Mouse (Mus musculus) forebrain, embryonic 12.5 days (tissue): ENCODE data around the gene Gm28308. TPM values are rescaled to one million over a fixed set of nuclear protein-coding genes. Genes with fewer than 3 reads are reported as not detected.

Experiments used
- ATAC-seq: fragments of 200-750 bp; cut with Nextera tagmentation; 2 replicates; pipeline ENCODE4 v1.8.0; 2017; ENCODE audit warnings: moderate TSS enrichment; ENCODE audit not compliant: low FRiP score
- H3K27ac ChIP-seq: fragments of 300-500 bp; sonication (generic); 2 replicates; pipeline ENCODE4 v1.5.1; 2016; ENCODE audit warnings: mild to moderate bottlenecking
- H3K27me3 ChIP-seq: fragments of 300-500 bp; sonication (generic); 2 replicates; pipeline ENCODE4 v1.6.1; 2016; ENCODE audit warnings: mild to moderate bottlenecking
- H3K36me3 ChIP-seq: fragments of 300-500 bp; sonication (generic); replicated peaks from 2 replicates; pipeline ENCODE4 v1.6.1; 2016; ENCODE audit warnings: mild to moderate bottlenecking
- H3K4me1 ChIP-seq: fragments of 300-500 bp; sonication (generic); 2 replicates; pipeline ENCODE4 v1.6.1; 2016
- H3K4me2 ChIP-seq: fragments of 300-500 bp; sonication (generic); 2 replicates; pipeline ENCODE4 v1.6.1; 2016; ENCODE audit warnings: mild to moderate bottlenecking, moderate library complexity
- H3K4me3 ChIP-seq: fragments of 300-500 bp; sonication (generic); replicated peaks from 2 replicates; pipeline ENCODE4 v1.5.1; 2016; ENCODE audit warnings: mild to moderate bottlenecking
- H3K9ac ChIP-seq: fragments of 300-500 bp; sonication (generic); 2 replicates; pipeline ENCODE4 v1.6.1; 2016; ENCODE audit warnings: mild to moderate bottlenecking
- H3K9me3 ChIP-seq: fragments of 300-500 bp; sonication (generic); 2 replicates; pipeline ENCODE4 v1.6.1; 2016
- WGBS: fragments of 180-500 bp; shearing (Covaris S2); methylation state at CpG from one replicate; pipeline ENCODE4 v1.1.7; 2016; 5-methylcytosine and 5-hydroxymethylcytosine counted together
- polyA plus RNA-seq: library from polyadenylated mRNA; unstranded; fragments of >200 nt; fragmentation: Nextera tagmentation; extraction: Ambion mirVana; gene quantifications from 2 replicates; pipeline ENCODE4 v1.2.1, GENCODE M21; 2016

Gene Gm28308
- polyA plus RNA-seq, 1 experiment from 2014 or later: not detected

DNA sequence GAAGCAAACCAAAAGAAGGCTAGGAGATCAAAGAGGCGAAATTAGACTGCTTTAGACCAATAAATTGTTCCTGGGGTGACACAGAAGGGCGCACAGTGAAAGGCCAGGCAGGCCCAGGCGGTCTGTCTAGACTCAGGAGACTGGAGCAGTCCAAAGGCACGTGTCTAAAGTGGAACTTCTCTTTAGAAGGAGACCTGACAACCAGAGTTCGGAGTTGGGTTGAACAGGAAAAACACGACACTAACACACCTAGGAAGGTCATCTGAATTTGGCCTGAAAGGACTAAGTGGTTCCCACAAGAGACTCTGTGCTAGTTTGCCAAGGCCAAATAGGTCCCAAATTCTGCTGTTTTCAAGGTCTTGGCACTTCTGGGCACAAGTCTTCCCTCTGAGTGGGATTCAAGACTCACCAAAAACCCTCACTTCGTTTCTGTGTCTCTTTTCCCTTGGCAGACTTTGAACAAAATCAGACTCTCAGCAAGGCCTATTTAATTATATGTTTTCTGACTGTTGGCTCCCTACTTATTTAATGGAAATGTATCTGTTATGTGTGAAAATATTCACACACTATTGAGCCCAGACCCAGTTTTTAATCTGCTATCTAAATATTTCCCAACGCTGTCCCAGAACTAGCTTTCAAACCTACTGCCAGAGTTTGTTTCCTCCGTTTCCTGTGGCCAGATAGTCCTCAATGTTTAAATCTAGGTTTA, 6.2 kb upstream of the Gm28308 start:
- Histone ChIP-seq H3K4me3 (no peak overlapping the region), H3K36me3 (no peaks in the 10 kb centered on the region), H3K4me1 (peaks cover 16% of the 10 kb centered on the region), H3K9ac (no peak overlapping the region), H3K9me3 (no peaks in the 10 kb centered on the region), H3K4me2 (no peak overlapping the region), H3K27ac (no peak overlapping the region), H3K27me3 (peaks cover 99% of the 10 kb centered on the region)
- ATAC-seq: no peak
- 18% methylated on average over 9 of the region's 9 CpGs for WGBS

DNA sequence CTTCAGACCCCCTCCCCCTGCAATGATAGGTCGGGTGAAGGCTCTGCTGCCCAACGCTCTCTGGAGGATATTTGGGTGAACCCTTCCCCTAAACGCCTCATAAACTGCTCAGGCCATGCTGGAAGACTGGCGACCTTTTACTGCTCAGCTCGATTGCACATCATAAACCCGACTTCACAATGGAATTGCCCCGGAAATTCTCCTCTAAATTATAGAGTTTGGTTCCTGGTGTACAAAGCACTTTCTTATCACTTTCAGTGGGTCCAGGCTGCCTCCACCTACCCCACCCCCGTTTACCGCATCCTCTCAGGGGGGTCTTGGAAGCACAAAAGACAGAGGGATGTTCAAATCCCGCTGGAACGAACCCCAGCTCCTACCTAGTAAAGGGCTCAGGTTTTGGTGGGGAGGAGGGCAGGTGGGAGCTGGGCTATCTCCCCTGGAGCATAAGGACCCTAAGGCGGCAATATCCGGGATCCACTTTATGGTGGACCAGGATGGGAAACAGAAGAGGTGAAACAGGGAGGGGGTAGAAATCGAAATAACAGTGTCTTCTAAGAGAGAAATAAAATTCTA, 5.6 kb upstream of the Gm28308 start:
- Histone ChIP-seq H3K27ac (no peak overlapping the region), H3K9me3 (no peaks in the 10 kb centered on the region), H3K4me2 (no peak overlapping the region), H3K36me3 (no peaks in the 10 kb centered on the region), H3K4me3 (no peak overlapping the region), H3K9ac (no peak overlapping the region), H3K4me1 (peaks cover 16% of the 10 kb centered on the region), H3K27me3 (peaks cover 99% of the 10 kb centered on the region)
- ATAC-seq: no peak
- 8% methylated on average over 14 of the region's 14 CpGs for WGBS

DNA sequence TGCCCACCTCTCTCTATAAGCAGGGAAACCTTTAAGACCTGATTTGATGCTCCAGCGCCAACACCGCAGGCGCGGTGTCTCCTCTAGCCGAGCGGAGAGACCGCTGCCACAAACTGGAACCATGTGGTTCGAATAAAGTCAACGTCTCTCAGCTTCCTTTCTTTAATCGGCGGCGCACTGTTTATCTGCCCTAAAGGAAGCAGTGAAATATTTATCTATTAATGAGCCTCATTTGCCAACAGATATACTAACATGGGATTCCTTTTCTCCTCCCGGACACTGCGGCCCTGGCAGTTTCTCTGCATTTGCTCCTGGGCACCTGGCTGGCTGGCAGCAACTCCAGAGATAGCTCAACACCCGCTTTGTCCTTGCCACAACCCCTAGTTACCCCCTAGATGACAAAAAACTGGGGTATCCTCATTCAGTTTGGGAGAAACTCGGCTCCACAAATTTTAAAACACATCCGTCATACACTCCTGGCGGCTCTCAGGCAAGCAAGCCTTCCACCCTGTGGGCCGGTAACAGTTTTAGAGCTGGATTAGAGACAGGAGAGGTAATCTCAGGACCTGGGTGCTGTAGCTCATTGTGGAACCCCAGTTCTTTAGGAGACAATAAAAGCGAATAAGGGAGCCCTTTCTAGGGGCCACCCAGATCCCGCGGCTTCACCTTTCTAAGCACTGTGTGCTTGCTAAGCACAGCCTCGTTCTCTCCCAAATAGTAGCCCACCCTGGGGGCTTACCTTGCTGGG, 4.9 kb upstream of the Gm28308 start:
- H3K36me3 ChIP-seq: no peaks in the 10 kb centered on the region
- H3K4me1 ChIP-seq: peaks cover 16% of the 10 kb centered on the region
- H3K4me2 ChIP-seq: no peak overlapping the region; the same call in 1 of the 2 replicates
- no peaks in the 10 kb centered on the region for H3K9me3 ChIP-seq
- peaks cover 100% of the 10 kb centered on the region for H3K27me3 ChIP-seq
- H3K4me3 ChIP-seq: no peak overlapping the region
- ATAC-seq: no peak
- H3K27ac ChIP-seq: no peak overlapping the region
- H3K9ac ChIP-seq: no peak overlapping the region
- 4% methylated on average over 23 of the region's 23 CpGs for WGBS

DNA sequence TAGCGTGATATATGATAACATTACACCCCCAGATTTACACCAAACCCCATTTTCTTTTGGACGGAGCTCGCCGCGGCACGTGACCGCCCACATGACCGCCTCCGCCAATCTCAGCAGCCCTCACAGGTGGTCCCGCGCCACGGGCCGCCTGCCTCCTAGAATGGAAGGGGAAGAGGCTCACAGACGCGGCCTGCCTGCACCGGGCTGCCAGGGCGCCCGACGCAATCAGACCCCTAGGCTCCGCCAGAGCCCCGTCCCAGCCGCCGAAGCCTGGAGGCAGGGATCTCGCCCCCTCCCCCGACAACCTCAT, 4.3 kb upstream of the Gm28308 start:
- H3K4me2 ChIP-seq: peak overlapping the region; percentile 45
- no peak overlapping the region for H3K27ac ChIP-seq
- ATAC-seq: no peak
- peaks cover 100% of the 10 kb centered on the region for H3K27me3 ChIP-seq
- no peaks in the 10 kb centered on the region for H3K36me3 ChIP-seq
- H3K4me3 ChIP-seq: peak overlapping the region; percentile 33
- peaks cover 16% of the 10 kb centered on the region for H3K4me1 ChIP-seq
- WGBS: under 1% methylated on average over 25 of the region's 25 CpGs
- H3K9me3 ChIP-seq: no peaks in the 10 kb centered on the region
- no peak overlapping the region for H3K9ac ChIP-seq

DNA sequence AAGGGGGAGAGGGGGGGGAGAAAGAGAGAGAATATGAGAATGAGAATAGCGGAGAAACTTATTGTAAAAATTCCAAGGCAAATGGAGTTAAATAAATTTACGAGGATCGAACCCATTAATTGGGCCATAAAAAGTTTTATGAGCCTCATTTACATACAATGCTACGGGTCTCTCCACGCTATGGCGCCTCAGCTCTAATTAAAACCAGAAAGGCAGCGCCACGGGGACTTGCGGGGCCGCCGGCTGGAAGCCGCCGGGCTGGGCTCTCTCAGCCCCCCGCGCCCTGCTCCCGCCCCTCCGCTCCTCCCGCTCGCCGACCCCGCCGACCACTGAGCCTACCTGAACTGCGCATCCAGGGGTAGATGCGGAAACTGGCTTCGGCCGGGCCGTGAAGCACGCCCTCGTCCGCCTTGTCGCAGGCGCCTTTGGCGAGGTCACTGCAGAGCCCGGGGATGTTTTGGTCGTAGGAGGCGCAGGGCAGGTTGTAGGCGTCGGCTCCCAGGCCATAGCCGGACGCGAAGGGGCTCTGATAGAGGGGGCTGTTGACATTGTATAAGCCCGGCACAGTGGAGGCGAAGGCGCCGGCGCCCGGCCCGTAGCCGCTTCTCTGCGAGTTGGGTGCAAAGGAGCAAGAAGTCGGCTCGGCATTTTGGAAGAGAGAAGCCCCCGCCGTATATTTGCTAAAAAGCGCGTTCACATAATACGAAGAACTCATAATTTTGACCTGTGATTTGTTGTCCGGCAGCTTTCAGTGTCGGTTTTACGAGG, 3.7 kb upstream of the Gm28308 start:
- Histone ChIP-seq H3K36me3 (no peaks in the 10 kb centered on the region), H3K4me1 (peaks cover 16% of the 10 kb centered on the region), H3K9ac (no peak overlapping the region), H3K27me3 (peaks cover 100% of the 10 kb centered on the region), H3K4me2 (peak overlapping the region; percentile 45), H3K9me3 (no peaks in the 10 kb centered on the region), H3K4me3 (peak overlapping the region; percentile 33), H3K27ac (no peak overlapping the region)
- no peak for ATAC-seq
- WGBS: 2% methylated on average over 60 of the region's 60 CpGs

DNA sequence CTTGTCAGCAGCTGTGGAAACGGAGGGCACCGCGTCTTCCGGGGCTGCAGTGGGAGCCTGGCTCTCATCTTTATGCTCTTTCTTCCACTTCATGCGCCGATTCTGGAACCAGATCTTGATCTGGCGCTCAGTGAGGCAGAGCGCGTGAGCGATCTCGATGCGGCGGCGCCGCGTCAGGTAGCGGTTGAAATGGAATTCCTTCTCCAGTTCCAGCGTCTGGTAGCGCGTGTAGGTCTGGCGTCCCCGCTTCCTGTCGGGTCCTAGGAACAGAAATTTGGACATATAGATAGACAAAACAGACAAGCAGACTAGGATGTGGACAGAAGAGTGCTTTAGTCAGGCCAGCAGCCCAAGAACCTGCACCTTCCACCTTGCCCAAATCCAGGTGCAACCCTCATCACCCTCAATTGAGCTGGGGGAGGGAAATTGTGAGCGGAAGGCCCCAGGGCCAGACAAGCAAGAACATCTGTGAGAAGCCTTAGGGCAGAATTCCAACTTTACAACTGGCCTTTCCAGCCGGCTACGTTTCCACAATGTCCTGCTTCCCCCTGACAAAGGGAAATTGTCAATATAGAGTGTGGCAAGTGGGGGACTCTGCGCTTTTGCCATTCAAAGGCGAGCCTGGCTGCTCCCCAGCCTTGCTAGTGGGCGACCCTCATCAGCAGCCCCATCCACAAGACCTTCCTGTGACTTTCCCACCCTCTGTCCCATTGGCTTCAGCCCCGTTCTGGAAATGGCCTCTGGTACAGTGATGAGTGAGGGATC, 2.8 kb upstream of the Gm28308 start:
- Histone ChIP-seq H3K9me3 (no peaks in the 10 kb centered on the region), H3K4me3 (no peak overlapping the region), H3K4me2 (no peak overlapping the region), H3K27ac (no peak overlapping the region), H3K27me3 (peaks cover 100% of the 10 kb centered on the region), H3K36me3 (no peaks in the 10 kb centered on the region), H3K4me1 (peaks cover 13% of the 10 kb centered on the region), H3K9ac (no peak overlapping the region)
- ATAC-seq: no peak
- WGBS: under 1% methylated on average over 30 of the region's 30 CpGs

DNA sequence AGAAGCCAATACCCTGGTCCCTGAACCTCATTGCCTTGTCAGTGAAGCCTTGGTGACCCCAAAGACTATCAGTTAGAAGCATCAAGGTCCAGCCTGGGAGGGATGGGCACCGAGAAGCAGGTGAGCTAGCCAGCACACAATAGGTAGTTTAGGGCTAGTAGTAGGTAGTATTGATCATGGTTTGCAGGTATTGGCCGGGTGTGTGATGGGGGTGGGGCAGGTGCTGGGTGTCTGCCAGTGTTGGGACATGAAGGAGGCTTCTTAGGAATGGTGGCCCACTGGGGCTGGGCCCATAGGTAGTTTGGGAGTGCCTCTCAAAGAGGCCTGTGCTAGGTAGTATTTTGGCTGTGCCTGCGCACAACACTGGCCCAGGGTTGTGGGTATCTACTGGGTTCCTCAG, 1.9 kb upstream of the Gm28308 start:
- Histone ChIP-seq H3K4me3 (no peak overlapping the region), H3K36me3 (no peaks in the 10 kb centered on the region), H3K9ac (no peak overlapping the region), H3K27me3 (peaks cover 99% of the 10 kb centered on the region), H3K27ac (no peak overlapping the region), H3K9me3 (no peaks in the 10 kb centered on the region), H3K4me1 (peaks cover 13% of the 10 kb centered on the region), H3K4me2 (no peak overlapping the region)
- 12% methylated on average over 3 of the region's 3 CpGs for WGBS
- no peak for ATAC-seq

DNA sequence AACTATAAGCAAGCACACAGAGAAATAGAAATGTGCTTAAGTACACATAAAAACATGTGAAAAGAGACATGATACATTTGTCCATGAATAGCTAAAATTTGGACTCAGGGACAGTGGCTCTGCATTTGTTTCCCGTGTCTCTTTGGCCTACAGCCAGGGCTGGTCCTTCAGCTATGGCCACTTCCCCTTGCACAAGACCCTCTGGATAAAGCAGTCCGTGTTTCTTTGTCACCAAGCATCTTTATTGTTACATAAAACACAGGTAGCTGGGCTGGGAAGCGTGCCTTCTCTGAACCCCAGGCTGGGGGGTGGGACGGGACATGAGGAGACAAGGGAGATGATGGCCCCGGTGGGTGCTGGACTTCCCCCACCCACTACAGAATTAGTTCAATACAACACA, 1.1 kb upstream of the Gm28308 start:
- Histone ChIP-seq H3K4me3 (no peak overlapping the region), H3K4me2 (no peak overlapping the region), H3K27ac (no peak overlapping the region), H3K36me3 (no peaks in the 10 kb centered on the region), H3K4me1 (peaks cover 13% of the 10 kb centered on the region), H3K27me3 (peaks cover 99% of the 10 kb centered on the region), H3K9ac (no peak overlapping the region), H3K9me3 (no peaks in the 10 kb centered on the region)
- ATAC-seq: no peak
- WGBS: 9% methylated on average over 5 of the region's 5 CpGs

DNA sequence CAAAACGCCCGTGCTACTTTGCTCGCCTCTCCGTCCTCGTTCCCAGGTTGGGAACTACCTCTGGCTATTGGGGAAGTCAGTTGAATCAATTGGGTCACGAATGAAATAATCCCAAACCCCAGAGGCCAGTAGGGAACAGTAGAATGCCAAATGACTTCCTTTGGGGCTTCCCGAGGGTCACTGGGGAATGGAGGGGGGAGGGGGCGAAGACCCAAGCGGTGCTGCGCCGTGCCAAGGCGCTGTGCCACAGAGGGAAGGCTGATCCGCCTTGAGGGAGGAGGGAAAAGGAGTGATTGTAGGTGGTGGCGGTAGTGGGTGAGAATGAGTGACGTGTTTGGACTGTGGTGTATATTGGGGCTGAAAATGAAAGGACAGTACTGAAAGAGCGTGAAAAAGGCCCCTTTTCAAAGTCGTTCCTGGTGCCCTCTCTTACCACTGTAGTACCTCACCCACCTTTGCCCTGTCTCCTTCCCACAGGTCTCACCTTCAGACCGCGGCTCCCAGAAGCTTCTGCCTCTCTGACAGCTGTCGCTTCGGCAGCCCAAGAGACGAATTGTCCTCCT, 502 bp downstream of the Gm28308 start:
- H3K9ac ChIP-seq: no peak overlapping the region
- 1% methylated on average over 22 of the region's 22 CpGs for WGBS
- H3K27me3 ChIP-seq: peaks cover 99% of the 10 kb centered on the region
- no peaks in the 10 kb centered on the region for H3K36me3 ChIP-seq
- no peak overlapping the region for H3K4me2 ChIP-seq
- ATAC-seq: no peak
- peaks cover 20% of the 10 kb centered on the region for H3K4me1 ChIP-seq
- H3K4me3 ChIP-seq: no peak overlapping the region
- H3K9me3 ChIP-seq: no peaks in the 10 kb centered on the region
- H3K27ac ChIP-seq: no peak overlapping the region

DNA sequence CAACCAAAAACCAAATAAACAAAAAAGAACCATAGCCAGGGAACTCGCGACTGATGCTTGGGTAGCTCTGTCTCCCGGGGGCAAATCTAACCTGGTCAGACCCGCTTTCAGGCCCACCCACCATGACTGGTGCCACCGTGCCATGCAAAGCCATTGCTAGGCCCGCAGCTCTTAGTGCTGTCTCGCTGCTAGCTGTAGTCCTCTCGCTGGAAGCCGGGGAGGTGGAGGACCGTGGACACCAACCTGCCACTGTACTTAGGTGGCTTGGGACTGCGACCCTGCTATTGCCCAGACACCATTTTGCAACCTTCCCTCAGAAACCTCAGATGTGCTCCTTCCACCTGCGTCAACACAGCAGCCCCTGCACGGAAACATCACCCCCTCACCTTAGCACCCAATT, 1.2 kb downstream of the Gm28308 start:
- 5% methylated on average over 13 of the region's 13 CpGs for WGBS
- no peak overlapping the region for H3K4me3 ChIP-seq
- no peak overlapping the region for H3K4me2 ChIP-seq
- no peak for ATAC-seq
- no peaks in the 10 kb centered on the region for H3K9me3 ChIP-seq
- H3K36me3 ChIP-seq: no peaks in the 10 kb centered on the region
- no peak overlapping the region for H3K9ac ChIP-seq
- H3K27me3 ChIP-seq: peaks cover 99% of the 10 kb centered on the region
- peaks cover 13% of the 10 kb centered on the region for H3K4me1 ChIP-seq
- H3K27ac ChIP-seq: no peak overlapping the region

DNA sequence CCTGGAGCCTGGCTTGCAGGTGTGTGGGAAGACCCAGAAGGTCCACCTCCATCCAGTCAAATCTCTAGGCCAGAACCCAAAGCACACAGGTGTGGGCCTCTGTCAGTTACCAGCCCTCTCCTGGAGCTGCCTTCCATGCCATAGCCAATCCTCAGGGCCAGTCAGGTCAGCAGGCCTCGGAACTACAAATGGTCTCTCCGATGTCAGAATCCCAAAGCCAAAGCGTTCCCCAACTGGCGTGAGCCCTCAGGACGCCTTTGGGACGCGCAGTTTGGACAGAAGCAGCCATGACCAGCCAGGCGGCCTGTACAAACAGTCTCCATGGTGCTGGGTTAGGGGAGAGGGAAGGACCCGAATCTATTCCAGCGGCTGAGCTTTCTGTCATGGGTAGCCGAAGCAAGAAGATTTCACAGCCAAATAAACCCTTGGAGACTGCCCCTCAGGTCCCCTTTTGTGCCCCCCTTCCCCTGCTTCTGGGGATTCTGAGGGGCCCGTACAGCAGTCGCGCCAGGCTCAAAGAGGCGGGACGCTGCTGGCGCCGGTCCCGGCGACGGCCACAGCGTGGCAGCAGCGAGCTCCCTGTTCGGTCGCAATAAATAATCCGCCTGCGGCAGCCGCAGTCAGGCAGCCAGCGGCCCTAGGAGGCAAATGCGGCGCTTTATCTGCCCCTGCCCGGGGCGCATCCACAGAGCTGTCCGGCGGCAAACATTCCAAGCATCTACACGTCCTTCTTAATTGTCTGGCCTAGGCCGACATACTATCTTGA, 1.8 kb downstream of the Gm28308 start:
- Histone ChIP-seq H3K27ac (no peak overlapping the region), H3K36me3 (no peaks in the 10 kb centered on the region), H3K4me2 (no peak overlapping the region), H3K27me3 (peaks cover 99% of the 10 kb centered on the region), H3K9ac (no peak overlapping the region), H3K4me3 (no peak overlapping the region), H3K9me3 (no peaks in the 10 kb centered on the region), H3K4me1 (peaks cover 10% of the 10 kb centered on the region; the same call in 1 of the 2 replicates)
- peak; percentile 75 for ATAC-seq
- WGBS: under 1% methylated on average over 37 of the region's 37 CpGs
